Mouse (Mus musculus): ENCODE data around the gene Snai1. TPM values are rescaled to one million over a fixed set of nuclear protein-coding genes. Genes with fewer than 3 reads are reported as not detected.

The Snai1 gene
- polyA plus RNA-seq, 1 experiment from 2014 or later: 16.0 TPM

- WGBS: 56% methylated on average over 9 of the region's 9 CpGs
- H3K36me3 ChIP-seq: no peaks in the 10 kb centered on the region
- no peaks in the 10 kb centered on the region for H3K9me3 ChIP-seq
- no peak overlapping the region for H3K9ac ChIP-seq
- no peak overlapping the region for H3K4me3 ChIP-seq (replicated peaks)
- no peak overlapping the region for H3K27ac ChIP-seq
- no peak for ATAC-seq (ENCODE audit: insufficient read depth, low FRiP score, low read depth)
- no peaks in the 10 kb centered on the region for H3K27me3 ChIP-seq (replicated peaks)
- H3K4me2 ChIP-seq: no peak overlapping the region
- peaks cover 6% of the 10 kb centered on the region; the same call in 1 of the 2 replicates for H3K4me1 ChIP-seq
Observed at GRCm38 (mm10) chr2:167574814-167575213, 36.8 kb downstream of the Snai1 start.

- H3K4me2 ChIP-seq: no peak overlapping the region
- H3K4me1 ChIP-seq: 0 out of 2 replicates have a peak, but pooled peaks cover 3% of the 10 kb centered on the region
- H3K9ac ChIP-seq: no peak overlapping the region
- WGBS: 88% methylated on average over 7 of the region's 7 CpGs
- H3K36me3 ChIP-seq: no peaks in the 10 kb centered on the region
- no peak overlapping the region for H3K27ac ChIP-seq
- no peaks in the 10 kb centered on the region for H3K27me3 ChIP-seq (replicated peaks)
- ATAC-seq (ENCODE audit: insufficient read depth, low FRiP score, low read depth): no peak
- H3K4me3 ChIP-seq (replicated peaks): no peak overlapping the region
- no peaks in the 10 kb centered on the region for H3K9me3 ChIP-seq
Observed at GRCm38 (mm10) chr2:167575581-167575980, 37.6 kb downstream of the Snai1 start.

GRCm38 (mm10) chr2:167576121-167576620 is 38.2 kb downstream of the Snai1 start:
- H3K27me3 ChIP-seq (replicated peaks): no peaks in the 10 kb centered on the region
- 0 out of 2 replicates have a peak, but pooled peaks cover 3% of the 10 kb centered on the region for H3K4me1 ChIP-seq
- no peaks in the 10 kb centered on the region for H3K36me3 ChIP-seq
- no peak overlapping the region for H3K4me3 ChIP-seq (replicated peaks)
- 77% methylated on average over 8 of the region's 8 CpGs for WGBS
- no peak for ATAC-seq (ENCODE audit: insufficient read depth, low FRiP score, low read depth)
- no peak overlapping the region for H3K4me2 ChIP-seq
- no peak overlapping the region for H3K27ac ChIP-seq
- H3K9me3 ChIP-seq: no peaks in the 10 kb centered on the region
- H3K9ac ChIP-seq: no peak overlapping the region

GRCm38 (mm10) chr2:167577186-167577785 is 39.3 kb downstream of the Snai1 start:
- no peaks in the 10 kb centered on the region for H3K36me3 ChIP-seq
- no peaks in the 10 kb centered on the region for H3K27me3 ChIP-seq (replicated peaks)
- 0 out of 2 replicates have a peak, but pooled peaks cover 11% of the 10 kb centered on the region for H3K4me1 ChIP-seq
- no peaks in the 10 kb centered on the region for H3K9me3 ChIP-seq
- H3K9ac ChIP-seq: no peak overlapping the region
- no peak for ATAC-seq (ENCODE audit: insufficient read depth, low FRiP score, low read depth)
- WGBS: 57% methylated on average over 9 of the region's 9 CpGs
- H3K4me2 ChIP-seq: no peak overlapping the region
- no peak overlapping the region for H3K27ac ChIP-seq
- no peak overlapping the region for H3K4me3 ChIP-seq (replicated peaks)

- 34% methylated on average over 5 of the region's 5 CpGs for WGBS
- no peaks in the 10 kb centered on the region for H3K27me3 ChIP-seq (replicated peaks)
- no peaks in the 10 kb centered on the region for H3K9me3 ChIP-seq
- peaks cover 22% of the 10 kb centered on the region for H3K4me1 ChIP-seq
- no peak for ATAC-seq (ENCODE audit: insufficient read depth, low FRiP score, low read depth)
- no peak overlapping the region for H3K9ac ChIP-seq
- H3K4me3 ChIP-seq (replicated peaks): no peak overlapping the region
- H3K27ac ChIP-seq: no peak overlapping the region
- no peak overlapping the region for H3K4me2 ChIP-seq
- no peaks in the 10 kb centered on the region for H3K36me3 ChIP-seq
Observed at GRCm38 (mm10) chr2:167578521-167578920, 40.5 kb downstream of the Snai1 start.

GRCm38 (mm10) chr2:167583161-167583952 is 45.4 kb downstream of the Snai1 start:
- no peaks in the 10 kb centered on the region for H3K27me3 ChIP-seq (replicated peaks)
- no peak; the same call in 1 of the 2 replicates for ATAC-seq (ENCODE audit: insufficient read depth, low FRiP score, low read depth)
- H3K36me3 ChIP-seq: no peaks in the 10 kb centered on the region
- H3K4me3 ChIP-seq (replicated peaks): no peak overlapping the region
- H3K4me1 ChIP-seq: peaks cover 48% of the 10 kb centered on the region
- H3K9me3 ChIP-seq: no peaks in the 10 kb centered on the region
- no peak overlapping the region for H3K9ac ChIP-seq
- 22% methylated on average over 10 of the region's 10 CpGs for WGBS
- no peak overlapping the region for H3K4me2 ChIP-seq
- H3K27ac ChIP-seq: peak overlapping the region; percentile 64

GRCm38 (mm10) chr2:167585273-167585672 is 47.3 kb downstream of the Snai1 start:
- 55% methylated on average over 2 of the region's 2 CpGs for WGBS
- Histone ChIP-seq H3K27me3 (replicated peaks) (no peaks in the 10 kb centered on the region), H3K9ac (no peak overlapping the region), H3K36me3 (no peaks in the 10 kb centered on the region), H3K27ac (no peak overlapping the region), H3K9me3 (no peaks in the 10 kb centered on the region), H3K4me2 (no peak overlapping the region), H3K4me1 (peaks cover 55% of the 10 kb centered on the region), H3K4me3 (replicated peaks) (no peak overlapping the region)
- no peak for ATAC-seq (ENCODE audit: insufficient read depth, low FRiP score, low read depth)

GRCm38 (mm10) chr2:167586041-167586440 is 48.0 kb downstream of the Snai1 start:
- Histone ChIP-seq H3K9ac (no peak overlapping the region), H3K9me3 (no peaks in the 10 kb centered on the region), H3K4me3 (replicated peaks) (no peak overlapping the region), H3K27me3 (replicated peaks) (no peaks in the 10 kb centered on the region), H3K36me3 (no peaks in the 10 kb centered on the region), H3K4me2 (no peak overlapping the region), H3K27ac (peak overlapping the region; percentile 65; the same call in 1 of the 2 replicates), H3K4me1 (peaks cover 55% of the 10 kb centered on the region)
- WGBS: 27% methylated on average over 8 of the region's 8 CpGs
- no peak for ATAC-seq (ENCODE audit: insufficient read depth, low FRiP score, low read depth)

- H3K36me3 ChIP-seq: no peaks in the 10 kb centered on the region
- H3K4me1 ChIP-seq: peaks cover 50% of the 10 kb centered on the region
- no peak overlapping the region for H3K4me3 ChIP-seq (replicated peaks)
- H3K4me2 ChIP-seq: no peak overlapping the region
- no peaks in the 10 kb centered on the region for H3K9me3 ChIP-seq
- no peak overlapping the region for H3K9ac ChIP-seq
- H3K27ac ChIP-seq: peak overlapping the region; percentile 65
- H3K27me3 ChIP-seq (replicated peaks): no peaks in the 10 kb centered on the region
- WGBS: 15% methylated on average over 9 of the region's 9 CpGs
- peak; percentile 32; the same call in 1 of the 2 replicates for ATAC-seq (ENCODE audit: insufficient read depth, low FRiP score, low read depth)
Observed at GRCm38 (mm10) chr2:167586976-167587375, 49.0 kb downstream of the Snai1 start.

- H3K27ac ChIP-seq: peak overlapping the region; percentile 68
- peak; percentile 50; the same call in 1 of the 2 replicates for ATAC-seq (ENCODE audit: insufficient read depth, low FRiP score, low read depth)
- WGBS: 27% methylated on average over 21 of the region's 21 CpGs
- no peaks in the 10 kb centered on the region for H3K9me3 ChIP-seq
- no peaks in the 10 kb centered on the region for H3K36me3 ChIP-seq
- no peaks in the 10 kb centered on the region for H3K27me3 ChIP-seq (replicated peaks)
- peaks cover 38% of the 10 kb centered on the region for H3K4me1 ChIP-seq
- peak overlapping the region; percentile 25 for H3K4me3 ChIP-seq (replicated peaks)
- no peak overlapping the region for H3K9ac ChIP-seq
- peak overlapping the region; percentile 40 for H3K4me2 ChIP-seq
Observed at GRCm38 (mm10) chr2:167588774-167589577, 51.0 kb downstream of the Snai1 start.
